Mouse (Mus musculus): ENCODE results near the gene Galnt6. TPM values are rescaled to one million over a fixed set of nuclear protein-coding genes. Genes with fewer than 3 reads are reported as not detected.

Galnt6 gene
- polyA plus RNA-seq, 1 experiment from 2014 or later, result 1.8 TPM

DNA sequence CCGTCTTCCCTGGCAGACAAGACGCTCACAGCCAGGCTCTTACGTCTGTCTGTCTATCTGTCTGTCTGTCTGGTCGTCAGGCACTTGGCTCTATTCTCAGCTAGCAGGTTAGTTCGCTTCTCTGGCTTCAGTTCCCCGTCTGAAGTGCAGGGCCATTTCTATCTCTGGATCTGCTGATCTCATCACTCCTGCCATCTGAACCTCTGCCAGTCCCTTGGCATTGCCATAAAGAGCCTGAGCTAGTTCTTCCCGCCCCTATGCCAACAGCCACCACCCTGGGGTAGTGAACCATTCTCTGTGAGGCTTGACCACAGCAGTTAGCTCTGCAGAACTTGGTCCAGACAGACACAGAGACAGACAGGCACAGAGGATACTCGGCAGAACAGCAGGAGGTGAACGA, 68.9 kb downstream of the Galnt6 start:
- Histone ChIP-seq H3K4me2 (ENCODE audit: low read depth, low read length) (no peak overlapping the region), H3K36me3 (ENCODE audit: control insufficient read depth, insufficient read depth) (no peaks in the 10 kb centered on the region), H3K9ac (ENCODE audit: low read depth, low read length) (no peak overlapping the region), H3K9me3 (replicated peaks; ENCODE audit: control insufficient read depth, low read length) (no peaks in the 10 kb centered on the region), H3K27me3 (ENCODE audit: control insufficient read depth, insufficient read depth, low read depth, low read length) (no peaks in the 10 kb centered on the region), H3K4me1 (ENCODE audit: control insufficient read depth, low read depth, low read length) (peaks cover 8% of the 10 kb centered on the region), H3K4me3 (ENCODE audit: low read depth, low read length) (no peak overlapping the region), H3K27ac (ENCODE audit: low read length) (no peak overlapping the region)
- 66% methylated on average over 9 of the region's 9 CpGs for WGBS (ENCODE audit: insufficient replicate concordance)
- no peak for ATAC-seq (ENCODE audit: low read depth)

DNA sequence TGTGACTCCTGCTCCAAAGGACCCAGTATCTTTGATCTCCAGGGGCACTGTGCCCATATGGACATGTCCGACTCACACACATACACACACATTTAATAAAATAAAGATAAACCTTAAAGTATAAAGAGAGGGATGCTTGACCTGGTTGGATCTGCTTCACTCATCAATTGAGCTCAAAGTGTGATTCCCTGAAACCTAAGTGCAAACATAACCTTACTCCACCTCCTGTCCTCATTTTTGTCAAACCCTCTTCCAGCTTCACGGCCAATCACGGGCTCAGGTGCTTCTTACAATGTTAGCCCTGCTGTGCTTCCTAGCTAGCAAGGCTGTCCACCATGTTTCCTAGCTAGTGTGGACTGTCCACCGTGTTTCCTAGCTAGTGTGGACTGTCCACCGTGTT, 74.0 kb downstream of the Galnt6 start:
- H3K9ac ChIP-seq (ENCODE audit: low read depth, low read length), result no peak overlapping the region
- no peak overlapping the region for H3K4me2 ChIP-seq (ENCODE audit: low read depth, low read length)
- WGBS (ENCODE audit: insufficient replicate concordance), result 69% methylated on average over 5 of the region's 5 CpGs
- no peaks in the 10 kb centered on the region for H3K9me3 ChIP-seq (replicated peaks; ENCODE audit: control insufficient read depth, low read length)
- H3K4me1 ChIP-seq (ENCODE audit: control insufficient read depth, low read depth, low read length), result 0 out of 2 replicates have a peak, but pooled peaks cover 2% of the 10 kb centered on the region
- H3K36me3 ChIP-seq (ENCODE audit: control insufficient read depth, insufficient read depth), result no peaks in the 10 kb centered on the region
- ATAC-seq (ENCODE audit: low read depth), result no peak
- H3K27ac ChIP-seq (ENCODE audit: low read length), result no peak overlapping the region
- no peak overlapping the region for H3K4me3 ChIP-seq (ENCODE audit: low read depth, low read length)
- no peaks in the 10 kb centered on the region for H3K27me3 ChIP-seq (ENCODE audit: control insufficient read depth, insufficient read depth, low read depth, low read length)

DNA sequence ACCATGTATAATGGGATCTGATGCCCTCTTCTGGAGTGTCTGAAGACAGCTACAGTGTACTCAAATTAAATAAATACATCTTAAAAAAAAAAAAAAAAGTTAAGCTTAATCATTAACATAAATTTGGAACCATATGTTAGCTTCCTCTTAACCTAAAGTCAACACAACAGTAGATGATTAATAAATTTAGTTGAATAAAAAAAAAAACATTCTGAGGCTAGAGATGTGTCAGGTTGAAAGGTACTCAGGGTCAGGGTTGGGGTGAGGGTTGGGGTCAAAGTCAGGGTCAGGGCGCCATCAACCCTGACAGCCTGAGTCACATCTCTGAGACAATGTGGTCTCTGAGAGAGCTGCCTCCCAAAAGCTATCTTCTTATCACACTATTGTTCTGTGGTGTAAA, 74.9 kb downstream of the Galnt6 start:
- WGBS (ENCODE audit: insufficient replicate concordance), result 66% methylated on average over 1 of the region's 1 CpGs
- Histone ChIP-seq H3K27ac (ENCODE audit: low read length) (no peak overlapping the region), H3K9me3 (replicated peaks; ENCODE audit: control insufficient read depth, low read length) (no peaks in the 10 kb centered on the region), H3K4me1 (ENCODE audit: control insufficient read depth, low read depth, low read length) (0 out of 2 replicates have a peak, but pooled peaks cover 2% of the 10 kb centered on the region), H3K36me3 (ENCODE audit: control insufficient read depth, insufficient read depth) (no peaks in the 10 kb centered on the region), H3K9ac (ENCODE audit: low read depth, low read length) (no peak overlapping the region), H3K4me2 (ENCODE audit: low read depth, low read length) (no peak overlapping the region), H3K27me3 (ENCODE audit: control insufficient read depth, insufficient read depth, low read depth, low read length) (no peaks in the 10 kb centered on the region), H3K4me3 (ENCODE audit: low read depth, low read length) (no peak overlapping the region)
- no peak for ATAC-seq (ENCODE audit: low read depth)

DNA sequence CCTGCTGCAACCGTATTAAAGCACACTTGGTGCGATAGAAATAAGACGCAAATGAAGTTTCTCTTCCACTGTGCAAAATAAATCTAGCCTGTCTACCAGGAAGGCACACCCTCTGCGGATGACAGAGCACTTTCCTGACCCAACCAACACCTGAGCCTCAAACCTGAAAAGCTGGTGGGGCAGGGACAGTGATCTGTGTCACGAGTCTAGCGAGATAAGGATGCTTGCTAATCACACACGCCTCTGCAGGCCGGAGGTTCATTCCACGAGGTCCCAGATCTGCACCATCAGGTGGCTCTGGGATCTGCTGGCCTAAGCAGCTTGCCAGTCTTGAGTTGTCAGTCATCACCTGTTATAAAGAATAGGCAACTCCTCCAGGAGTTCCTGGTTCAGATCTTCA, 77.6 kb downstream of the Galnt6 start:
- H3K4me1 ChIP-seq (ENCODE audit: control insufficient read depth, low read depth, low read length), result 0 out of 2 replicates have a peak, but pooled peaks cover 2% of the 10 kb centered on the region
- H3K9ac ChIP-seq (ENCODE audit: low read depth, low read length), result no peak overlapping the region
- H3K4me2 ChIP-seq (ENCODE audit: low read depth, low read length), result no peak overlapping the region
- H3K9me3 ChIP-seq (replicated peaks; ENCODE audit: control insufficient read depth, low read length), result no peaks in the 10 kb centered on the region
- ATAC-seq (ENCODE audit: low read depth), result no peak; the same call in 1 of the 2 replicates
- H3K27me3 ChIP-seq (ENCODE audit: control insufficient read depth, insufficient read depth, low read depth, low read length), result no peaks in the 10 kb centered on the region
- no peaks in the 10 kb centered on the region for H3K36me3 ChIP-seq (ENCODE audit: control insufficient read depth, insufficient read depth)
- no peak overlapping the region for H3K4me3 ChIP-seq (ENCODE audit: low read depth, low read length)
- no peak overlapping the region for H3K27ac ChIP-seq (ENCODE audit: low read length)
- 46% methylated on average over 9 of the region's 9 CpGs for WGBS (ENCODE audit: insufficient replicate concordance)

DNA sequence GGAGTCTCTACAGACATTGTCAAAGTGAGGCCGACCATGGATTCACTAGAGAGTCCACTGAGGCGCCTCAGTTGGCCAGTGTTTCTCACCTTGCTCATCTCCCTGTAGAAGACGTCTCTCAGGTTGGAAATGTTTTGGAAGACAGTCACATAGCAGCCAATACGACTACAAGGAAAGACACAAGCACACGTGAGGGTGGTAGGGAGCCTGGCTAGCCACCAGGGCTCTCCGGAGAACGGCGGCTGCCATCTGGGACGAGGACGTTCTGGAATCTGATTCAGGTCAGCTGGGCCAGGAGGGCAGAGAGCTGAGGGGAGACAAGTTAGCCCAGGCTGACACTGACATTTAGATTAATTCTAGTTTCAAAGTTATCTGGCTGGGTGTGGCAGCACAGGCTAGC, 79.1 kb downstream of the Galnt6 start:
- ATAC-seq (ENCODE audit: low read depth), result no peak
- no peaks in the 10 kb centered on the region for H3K36me3 ChIP-seq (ENCODE audit: control insufficient read depth, insufficient read depth)
- H3K27me3 ChIP-seq (ENCODE audit: control insufficient read depth, insufficient read depth, low read depth, low read length), result no peaks in the 10 kb centered on the region
- WGBS (ENCODE audit: insufficient replicate concordance), result 73% methylated on average over 10 of the region's 10 CpGs
- H3K9me3 ChIP-seq (replicated peaks; ENCODE audit: control insufficient read depth, low read length), result no peaks in the 10 kb centered on the region
- no peak overlapping the region for H3K4me3 ChIP-seq (ENCODE audit: low read depth, low read length)
- no peak overlapping the region for H3K4me2 ChIP-seq (ENCODE audit: low read depth, low read length)
- no peak overlapping the region for H3K27ac ChIP-seq (ENCODE audit: low read length)
- H3K9ac ChIP-seq (ENCODE audit: low read depth, low read length), result no peak overlapping the region
- 0 out of 2 replicates have a peak, but pooled peaks cover 2% of the 10 kb centered on the region for H3K4me1 ChIP-seq (ENCODE audit: control insufficient read depth, low read depth, low read length)

DNA sequence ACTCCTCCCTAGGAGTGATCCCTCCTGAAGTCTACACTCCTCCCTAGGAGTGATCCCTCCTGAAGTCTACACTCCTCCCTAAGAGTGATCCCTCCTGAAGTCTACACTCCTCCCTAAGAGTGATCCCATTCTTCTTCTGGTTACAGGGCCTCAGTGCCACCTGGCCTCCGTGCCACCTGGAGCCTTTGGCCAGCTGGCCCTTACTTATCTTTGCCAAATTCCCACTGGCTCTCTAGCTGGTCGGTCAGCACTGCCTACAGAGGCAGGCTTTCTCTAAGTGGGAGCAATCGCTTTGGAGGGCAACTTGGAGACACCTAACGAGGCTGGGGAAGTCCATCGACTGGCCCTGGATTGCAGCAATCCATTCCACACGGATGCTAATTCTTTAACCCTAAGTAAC, 83.0 kb downstream of the Galnt6 start:
- no peak overlapping the region for H3K9ac ChIP-seq (ENCODE audit: low read depth, low read length)
- H3K4me3 ChIP-seq (ENCODE audit: low read depth, low read length), result no peak overlapping the region
- H3K36me3 ChIP-seq (ENCODE audit: control insufficient read depth, insufficient read depth), result no peaks in the 10 kb centered on the region
- no peak for ATAC-seq (ENCODE audit: low read depth)
- no peaks in the 10 kb centered on the region for H3K9me3 ChIP-seq (replicated peaks; ENCODE audit: control insufficient read depth, low read length)
- no peak overlapping the region for H3K4me2 ChIP-seq (ENCODE audit: low read depth, low read length)
- no peaks in the 10 kb centered on the region for H3K4me1 ChIP-seq (ENCODE audit: control insufficient read depth, low read depth, low read length)
- 72% methylated on average over 6 of the region's 6 CpGs for WGBS (ENCODE audit: insufficient replicate concordance)
- H3K27ac ChIP-seq (ENCODE audit: low read length), result no peak overlapping the region
- H3K27me3 ChIP-seq (ENCODE audit: control insufficient read depth, insufficient read depth, low read depth, low read length), result no peaks in the 10 kb centered on the region

DNA sequence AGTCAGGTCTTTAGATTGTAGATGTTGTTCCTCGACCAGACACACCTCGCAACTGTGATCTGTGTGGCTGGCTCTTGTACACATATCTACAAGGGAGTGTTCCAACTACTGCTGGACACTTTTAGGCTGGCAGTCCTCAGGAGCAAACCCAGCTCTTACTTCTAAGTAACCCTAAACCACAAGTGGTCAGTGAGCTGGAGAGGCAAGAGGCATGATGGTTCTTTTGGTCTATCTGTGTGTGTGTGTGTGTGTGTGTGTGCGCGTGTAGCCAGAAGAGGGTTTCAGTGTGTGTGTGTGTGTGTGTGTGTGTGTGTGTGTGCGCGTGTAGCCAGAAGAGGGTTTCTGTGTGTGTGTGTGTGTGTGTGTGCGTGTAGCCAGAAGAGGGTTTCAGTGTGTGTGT, 86.7 kb downstream of the Galnt6 start:
- ATAC-seq (ENCODE audit: low read depth), result no peak

More for the DNA sequence above, 86.7 kb downstream of the Galnt6 start:
- 80% methylated on average over 7 of the region's 7 CpGs for WGBS (ENCODE audit: insufficient replicate concordance)
- H3K4me3 ChIP-seq (ENCODE audit: low read depth, low read length), result no peak overlapping the region
- no peaks in the 10 kb centered on the region for H3K36me3 ChIP-seq (ENCODE audit: control insufficient read depth, insufficient read depth)
- H3K9me3 ChIP-seq (replicated peaks; ENCODE audit: control insufficient read depth, low read length), result no peaks in the 10 kb centered on the region
- H3K4me2 ChIP-seq (ENCODE audit: low read depth, low read length), result no peak overlapping the region
- H3K4me1 ChIP-seq (ENCODE audit: control insufficient read depth, low read depth, low read length), result no peaks in the 10 kb centered on the region; the same call in 1 of the 2 replicates
- H3K27me3 ChIP-seq (ENCODE audit: control insufficient read depth, insufficient read depth, low read depth, low read length), result peaks cover 13% of the 10 kb centered on the region
- H3K27ac ChIP-seq (ENCODE audit: low read length), result no peak overlapping the region
- no peak overlapping the region for H3K9ac ChIP-seq (ENCODE audit: low read depth, low read length)

Small RNAs within 50 kb of the gene (microRNA-seq; reads per million reads assigned to microRNA genes)
- gene Mir6961, result not detected

Other genes starting within 250 kb of the Galnt6 start
- gene Csrnp2, start 233.9 kb downstream of the Galnt6 start, polyA plus RNA-seq (2015; fragmentation: Nextera tagmentation; extraction: Ambion mirVana), result 0.84 and 0.98 TPM in 2 replicates
- gene Tfcp2, start 177.4 kb downstream of the Galnt6 start, polyA plus RNA-seq (2015; fragmentation: Nextera tagmentation; extraction: Ambion mirVana), result 3.5 and 4.3 TPM in 2 replicates
- 0.18 and 0.50 TPM in 2 replicates for gene Pou6f1, start 129.4 kb downstream of the Galnt6 start, polyA plus RNA-seq (2015; fragmentation: Nextera tagmentation; extraction: Ambion mirVana)
- gene Dazap2, start 114.0 kb downstream of the Galnt6 start, polyA plus RNA-seq (2015; fragmentation: Nextera tagmentation; extraction: Ambion mirVana), result 131 and 146 TPM in 2 replicates
- 9.1 and 9.3 TPM in 2 replicates for gene Smagp, start 92.4 kb downstream of the Galnt6 start, polyA plus RNA-seq (2015; fragmentation: Nextera tagmentation; extraction: Ambion mirVana)
- gene Bin2, start 59.8 kb downstream of the Galnt6 start, polyA plus RNA-seq (2015; fragmentation: Nextera tagmentation; extraction: Ambion mirVana), result 18.0 and 20.6 TPM in 2 replicates
- 20.3 and 30.0 TPM in 2 replicates for gene Cela1, start 41.5 kb downstream of the Galnt6 start, polyA plus RNA-seq (2015; fragmentation: Nextera tagmentation; extraction: Ambion mirVana)
- gene Slc4a8, start 32.4 kb upstream of the Galnt6 start, polyA plus RNA-seq (2015; fragmentation: Nextera tagmentation; extraction: Ambion mirVana), result 0.46 and 0.76 TPM in 2 replicates
- gene Scn8a, start 140.5 kb upstream of the Galnt6 start, polyA plus RNA-seq (2015; fragmentation: Nextera tagmentation; extraction: Ambion mirVana), result 0.51 and 0.72 TPM in 2 replicates

Measured in liver, embryonic 16.5 days (tissue).